Mouse (Mus musculus) heart, adult 2 months (tissue): Measurements from ENCODE around the gene Aldh3b3. TPM values are rescaled to one million over a fixed set of nuclear protein-coding genes. Genes with fewer than 3 reads are reported as not detected.
A peak's percentile ranks its signal among the peaks of the same experiment; 100 is the strongest.

Experiments used
- DNase-seq, 2 experiments: peaks; one replicate each; pipeline ENCODE4 v3.0.0; 2021
- H3K27ac ChIP-seq: fragments of 200-600 bp; 2 replicates; pipeline ENCODE4 v1.8.1; 2022
- H3K27me3 ChIP-seq: fragments of 200-500 bp; 2 replicates; pipeline ENCODE4 v1.6.1; 2012; ENCODE audit warnings: mild to moderate bottlenecking, low read length, inconsistent platforms, mixed read lengths; ENCODE audit not compliant: control insufficient read depth, insufficient read depth
- H3K36me3 ChIP-seq: fragments of 200-500 bp; 2 replicates; pipeline ENCODE4 v1.6.1; 2012; ENCODE audit warnings: low read length, inconsistent platforms; ENCODE audit not compliant: control insufficient read depth, insufficient read depth
- H3K4me1 ChIP-seq: fragments of 200-500 bp; 2 replicates; pipeline ENCODE4 v1.6.1; 2011; ENCODE audit warnings: low read length; ENCODE audit not compliant: control insufficient read depth, insufficient read depth
- H3K4me3 ChIP-seq: fragments of 200-600 bp; 2 replicates; pipeline ENCODE4 v1.8.1; 2022
- H3K79me2 ChIP-seq: fragments of 200-500 bp; replicated peaks from 2 replicates; pipeline ENCODE4 v1.6.1; 2012; ENCODE audit warnings: mild to moderate bottlenecking, inconsistent platforms, low read length, moderate library complexity, mixed read lengths; ENCODE audit not compliant: control insufficient read depth, insufficient read depth
- H3K9ac ChIP-seq: fragments of 200-500 bp; 2 replicates; pipeline ENCODE4 v1.6.1; 2012; ENCODE audit warnings: low read depth, mild to moderate bottlenecking, control low read depth, inconsistent platforms, low read length, mixed read lengths
- CTCF ChIP-seq: fragments of 200-600 bp; IDR thresholded peaks from 2 replicates; pipeline ENCODE4 v1.8.1; 2022; ENCODE audit warnings: antibody characterized with exemption, mild to moderate bottlenecking, moderate library complexity
- EP300 ChIP-seq: fragments of 200-500 bp; IDR thresholded peaks from 2 replicates; pipeline ENCODE4 v1.6.1; 2011; ENCODE audit warnings: low read depth, low read length, control low read depth; ENCODE audit not compliant: insufficient read depth
- POLR2A ChIP-seq: fragments of 200-500 bp; IDR thresholded peaks from 2 replicates; pipeline ENCODE4 v1.6.1; 2011; ENCODE audit warnings: mild to moderate bottlenecking, low read depth, low read length, control low read depth; ENCODE audit not compliant: insufficient read depth
- WGBS: fragments of 180-500 bp; shearing (Covaris S2); methylation state at CpG from one replicate; pipeline ENCODE4 v1.1.7; 2018; 5-methylcytosine and 5-hydroxymethylcytosine counted together
- intact Hi-C: fragments of 180-260 bp; cut with DNase I; formaldehyde crosslinking; loops from one replicate; pipeline ENCODE4 v1.15.1; 2025
- polyA plus RNA-seq: library from polyadenylated mRNA; depleted of rRNA; stranded (reverse); fragments of >200 nt; gene quantifications from 2 replicates; pipeline ENCODE4 v1.2.3, GENCODE M21; 2012; rRNA removed
- total RNA-seq, 2 experiments: library from RNA; stranded (reverse); gene quantifications; 2 replicates each; pipeline ENCODE4 v1.2.3; 2021

The Aldh3b3 gene
- total and polyA plus RNA-seq, 3 experiments = 0.39 to 2.8 (median 0.61) TPM

DNA sequence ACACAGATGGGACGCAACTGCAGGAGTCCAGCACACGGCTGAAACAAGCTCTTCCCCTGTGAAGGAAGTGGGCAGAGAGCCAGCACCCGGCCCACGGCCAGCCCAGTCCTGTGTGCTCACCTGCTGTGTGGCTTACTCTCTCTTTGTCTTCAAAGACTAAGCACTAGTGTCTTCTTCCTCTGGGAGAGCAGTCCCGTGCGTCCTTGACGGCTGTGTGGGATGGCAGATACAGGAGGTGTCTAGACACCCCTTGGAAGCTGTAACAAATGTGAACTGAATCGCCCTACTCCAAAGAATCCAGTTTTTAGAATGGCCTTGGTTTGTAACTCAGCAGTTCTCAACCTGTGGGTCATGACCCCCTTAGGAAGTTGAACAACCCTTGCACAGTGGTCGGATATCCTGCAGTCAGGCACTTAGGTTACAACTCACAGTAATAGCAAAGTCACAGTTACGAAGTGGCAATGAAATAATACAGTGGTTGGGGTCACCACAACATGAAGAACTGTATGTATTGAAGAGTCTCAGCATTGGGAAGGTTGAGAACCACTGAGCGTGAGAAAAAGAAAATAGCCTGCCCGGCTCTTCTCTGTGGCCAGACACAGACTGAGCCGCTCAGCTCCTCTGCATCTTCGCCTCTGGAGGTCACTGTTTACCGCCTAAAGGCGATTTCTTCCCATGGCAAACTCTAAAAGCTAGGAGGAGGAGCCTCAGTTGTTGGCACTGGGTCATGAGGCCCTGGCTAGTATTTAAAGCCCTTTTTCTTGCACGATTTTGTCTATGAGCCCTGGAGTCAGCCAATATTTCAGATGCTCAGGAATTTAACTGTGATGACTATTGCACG lies 60.5 kb downstream of the Aldh3b3 start:
- DNase-seq = peak; percentile 80 to 87
- no peaks in the 10 kb centered on the region for H3K4me1 ChIP-seq
- intact Hi-C loops = loop anchor here (1.0 to 5.0 kb wide), 4 partner anchors 29 to 288 kb away; partner anchors contain the start of genes Cdk2ap2, Grk2 and Pitpnm1
- no peaks in the 10 kb centered on the region for H3K79me2 ChIP-seq
- no peak overlapping the region for H3K9ac ChIP-seq
- H3K27ac ChIP-seq = no peak overlapping the region; the same call in 1 of the 2 replicates
- no peaks in the 10 kb centered on the region for H3K36me3 ChIP-seq
- no peak overlapping the region for H3K4me3 ChIP-seq
- no peaks in the 10 kb centered on the region for H3K27me3 ChIP-seq
- WGBS = 15% methylated on average over 18 of the region's 18 CpGs
- peak; percentile 84; the same call in 1 of the 2 replicates for TF ChIP-seq EP300
- peak; percentile 96 for TF ChIP-seq CTCF
- 0 out of 2 replicates have a peak, but pooled peaks have one; percentile 14 for TF ChIP-seq POLR2A

Other genes starting within 250 kb of the Aldh3b3 start
- 10 to 100 TPM; 27.9 to 30.6 TPM for gene Kmt5b, start 191.2 kb upstream of the Aldh3b3 start, total RNA-seq
- gene Kmt5b, start 191.2 kb upstream of the Aldh3b3 start, polyA plus RNA-seq = 9.3 and 13.7 TPM in 2 replicates
- 10 to 100 TPM; 10.7 to 12.5 TPM for gene Chka, start 106.9 kb upstream of the Aldh3b3 start, total RNA-seq
- 9.5 and 14.1 TPM in 2 replicates for gene Chka, start 106.9 kb upstream of the Aldh3b3 start, polyA plus RNA-seq
- gene Tcirg1, start 51.5 kb upstream of the Aldh3b3 start, total RNA-seq = 10 to 100 TPM in 1 of 2 experiments, 1 to 10 TPM in 1; 7.4 to 12.4 TPM
- 47.7 and 50.5 TPM in 2 replicates for gene Tcirg1, start 51.5 kb upstream of the Aldh3b3 start, polyA plus RNA-seq
- 100 to 1,000 TPM; 438 to 511 TPM for gene Ndufs8, start 45.9 kb upstream of the Aldh3b3 start, total RNA-seq
- 761 and 809 TPM in 2 replicates for gene Ndufs8, start 45.9 kb upstream of the Aldh3b3 start, polyA plus RNA-seq
- gene Aldh3b1, start 28.8 kb upstream of the Aldh3b3 start, total RNA-seq = 1 to 10 TPM; 1.6 to 1.7 TPM
- 3.1 and 4.8 TPM in 2 replicates for gene Aldh3b1, start 28.8 kb upstream of the Aldh3b3 start, polyA plus RNA-seq
- 10 to 100 TPM; 17.5 to 18.3 TPM for gene Unc93b1, start 23.5 kb upstream of the Aldh3b3 start, total RNA-seq
- gene Unc93b1, start 23.5 kb upstream of the Aldh3b3 start, polyA plus RNA-seq = 38.1 and 45.5 TPM in 2 replicates
- under 1 TPM; 0.18 to 0.26 TPM for gene Aldh3b2, start 13.7 kb downstream of the Aldh3b3 start, total RNA-seq
- 0.91 and 1.6 TPM in 2 replicates for gene Aldh3b2, start 13.7 kb downstream of the Aldh3b3 start, polyA plus RNA-seq
- 10 to 100 TPM; 21.5 to 28.0 TPM for gene Acy3, start 27.9 kb downstream of the Aldh3b3 start, total RNA-seq
- 68.7 and 89.9 TPM in 2 replicates for gene Acy3, start 27.9 kb downstream of the Aldh3b3 start, polyA plus RNA-seq
- not detected for gene Tbx10, start 34.1 kb downstream of the Aldh3b3 start, total RNA-seq
- 0.14 TPM in 1 of 2 replicates, not detected in the other for gene Tbx10, start 34.1 kb downstream of the Aldh3b3 start, polyA plus RNA-seq
- gene Nudt8, start 41.9 kb downstream of the Aldh3b3 start, total RNA-seq = 100 to 1,000 TPM; 136 to 149 TPM
- 46.4 and 61.9 TPM in 2 replicates for gene Nudt8, start 41.9 kb downstream of the Aldh3b3 start, polyA plus RNA-seq
- gene Gm49405, start 42.0 kb downstream of the Aldh3b3 start, total RNA-seq = 1 to 10 TPM; 1.0 to 1.7 TPM
- 11.0 TPM in 2 replicates for gene Gm49405, start 42.0 kb downstream of the Aldh3b3 start, polyA plus RNA-seq
- gene Doc2g, start 44.7 kb downstream of the Aldh3b3 start, total RNA-seq = 100 to 1,000 TPM; 193 to 236 TPM
- gene Doc2g, start 44.7 kb downstream of the Aldh3b3 start, polyA plus RNA-seq = 432 and 597 TPM in 2 replicates
- 1,000 to 10,000 TPM; 1,031 to 1,231 TPM for gene Ndufv1, start 54.2 kb downstream of the Aldh3b3 start, total RNA-seq
- gene Ndufv1, start 54.2 kb downstream of the Aldh3b3 start, polyA plus RNA-seq = 1,078 and 1,145 TPM in 2 replicates
- 100 to 1,000 TPM; 356 to 371 TPM for gene Gstp1, start 79.3 kb downstream of the Aldh3b3 start, total RNA-seq
- 480 and 490 TPM in 2 replicates for gene Gstp1, start 79.3 kb downstream of the Aldh3b3 start, polyA plus RNA-seq
- gene Gstp2, start 87.4 kb downstream of the Aldh3b3 start, total RNA-seq = 100 to 1,000 TPM; 121 to 137 TPM
- 38.3 and 58.2 TPM in 2 replicates for gene Gstp2, start 87.4 kb downstream of the Aldh3b3 start, polyA plus RNA-seq
- gene Gstp3, start 100.9 kb downstream of the Aldh3b3 start, total RNA-seq = not detected
- 1.1 TPM in 1 of 2 replicates, not detected in the other for gene Gstp3, start 100.9 kb downstream of the Aldh3b3 start, polyA plus RNA-seq
- not detected for gene Cabp2, start 122.9 kb downstream of the Aldh3b3 start, total RNA-seq
- not detected in 2 replicates for gene Cabp2, start 122.9 kb downstream of the Aldh3b3 start, polyA plus RNA-seq
- 10 to 100 TPM; 39.9 to 43.2 TPM for gene Cdk2ap2, start 138.5 kb downstream of the Aldh3b3 start, total RNA-seq
- gene Cdk2ap2, start 138.5 kb downstream of the Aldh3b3 start, polyA plus RNA-seq = 81.3 and 85.3 TPM in 2 replicates
- 10 to 100 TPM; 18.1 to 19.9 TPM for gene Pitpnm1, start 141.4 kb downstream of the Aldh3b3 start, total RNA-seq
- gene Pitpnm1, start 141.4 kb downstream of the Aldh3b3 start, polyA plus RNA-seq = 43.6 and 49.9 TPM in 2 replicates
- gene Aip, start 167.2 kb downstream of the Aldh3b3 start, total RNA-seq = 10 to 100 TPM; 55.1 to 60.6 TPM
- 69.4 and 82.1 TPM in 2 replicates for gene Aip, start 167.2 kb downstream of the Aldh3b3 start, polyA plus RNA-seq
- under 1 TPM in 1 of 2 experiments, not detected in 1; 0.05 TPM for gene Gpr152, start 181.1 kb downstream of the Aldh3b3 start, total RNA-seq
- 0.12 TPM in 2 replicates for gene Gpr152, start 181.1 kb downstream of the Aldh3b3 start, polyA plus RNA-seq
- gene Cabp4, start 185.4 kb downstream of the Aldh3b3 start, total RNA-seq = not detected
- gene Cabp4, start 185.4 kb downstream of the Aldh3b3 start, polyA plus RNA-seq = 0.21 TPM in 1 of 2 replicates, not detected in the other
- 10 to 100 TPM; 43.9 to 45.1 TPM for gene Coro1b, start 190.0 kb downstream of the Aldh3b3 start, total RNA-seq
- gene Coro1b, start 190.0 kb downstream of the Aldh3b3 start, polyA plus RNA-seq = 83.3 and 95.0 TPM in 2 replicates
- gene Ptprcap, start 195.0 kb downstream of the Aldh3b3 start, total RNA-seq = 1 to 10 TPM; 1.1 to 1.7 TPM
- 2.2 and 6.4 TPM in 2 replicates for gene Ptprcap, start 195.0 kb downstream of the Aldh3b3 start, polyA plus RNA-seq
- 10 to 100 TPM; 14.7 to 18.2 TPM for gene Rps6kb2, start 204.7 kb downstream of the Aldh3b3 start, total RNA-seq
- gene Rps6kb2, start 204.7 kb downstream of the Aldh3b3 start, polyA plus RNA-seq = 29.5 and 32.9 TPM in 2 replicates
- gene Carns1, start 216.8 kb downstream of the Aldh3b3 start, total RNA-seq = 10 to 100 TPM; 24.4 to 27.0 TPM
- 78.0 and 79.1 TPM in 2 replicates for gene Carns1, start 216.8 kb downstream of the Aldh3b3 start, polyA plus RNA-seq
- gene Tbc1d10c, start 232.6 kb downstream of the Aldh3b3 start, total RNA-seq = 10 to 100 TPM; 12.4 to 14.4 TPM
- 13.7 and 15.8 TPM in 2 replicates for gene Tbc1d10c, start 232.6 kb downstream of the Aldh3b3 start, polyA plus RNA-seq
- 100 to 1,000 TPM; 272 to 313 TPM for gene Ppp1ca, start 233.4 kb downstream of the Aldh3b3 start, total RNA-seq
- 406 and 497 TPM in 2 replicates for gene Ppp1ca, start 233.4 kb downstream of the Aldh3b3 start, polyA plus RNA-seq
- gene Rad9a, start 243.0 kb downstream of the Aldh3b3 start, total RNA-seq = 1 to 10 TPM; 4.1 to 4.4 TPM
- 13.5 and 13.9 TPM in 2 replicates for gene Rad9a, start 243.0 kb downstream of the Aldh3b3 start, polyA plus RNA-seq